Mouse (Mus musculus): ENCODE data around the gene Umod. TPM values are rescaled to one million over a fixed set of nuclear protein-coding genes. Genes with fewer than 3 reads are reported as not detected.

Umod gene
- polyA plus RNA-seq (2015; fragmentation: Nextera tagmentation; extraction: Ambion mirVana), result not detected in 2 replicates

GRCm38 (mm10) chr7:119479256-119479655 lies at the start of gene Umod:
Gene Umod (minus strand): TSS chr7:119479282.
- Histone ChIP-seq H3K27me3 (no peaks in the 10 kb centered on the region), H3K27ac (no peak within 1 kb of the TSS), H3K4me3 (no peak within 1 kb of the TSS), H3K4me1 (no peaks in the 10 kb centered on the region), H3K36me3 (no peaks in the 10 kb centered on the region), H3K9ac (no peak within 1 kb of the TSS), H3K9me3 (no peaks in the 10 kb centered on the region), H3K4me2 (no peak within 1 kb of the TSS)
- no peak for ATAC-seq (ENCODE audit: insufficient number of reproducible peaks, low FRiP score, low TSS enrichment, low read depth)

GRCm38 (mm10) chr7:119528617-119529016 lies 49.5 kb upstream of the Umod start:
- H3K4me1 ChIP-seq, result no peaks in the 10 kb centered on the region
- 61% methylated on average over 7 of the region's 7 CpGs for WGBS
- H3K36me3 ChIP-seq, result no peaks in the 10 kb centered on the region
- H3K27me3 ChIP-seq, result no peaks in the 10 kb centered on the region
- ATAC-seq (ENCODE audit: insufficient number of reproducible peaks, low FRiP score, low TSS enrichment, low read depth), result no peak
- H3K9ac ChIP-seq, result no peak overlapping the region
- no peak overlapping the region for H3K4me2 ChIP-seq
- no peak overlapping the region for H3K4me3 ChIP-seq
- H3K9me3 ChIP-seq, result no peaks in the 10 kb centered on the region
- H3K27ac ChIP-seq, result no peak overlapping the region

GRCm38 (mm10) chr7:119527548-119527947 lies 48.5 kb upstream of the Umod start:
- H3K9me3 ChIP-seq, result no peaks in the 10 kb centered on the region
- 36% methylated on average over 2 of the region's 2 CpGs for WGBS
- no peaks in the 10 kb centered on the region for H3K27me3 ChIP-seq
- no peaks in the 10 kb centered on the region for H3K36me3 ChIP-seq
- H3K27ac ChIP-seq, result no peak overlapping the region
- no peak overlapping the region for H3K4me3 ChIP-seq
- no peak overlapping the region for H3K9ac ChIP-seq
- no peak overlapping the region for H3K4me2 ChIP-seq
- ATAC-seq (ENCODE audit: insufficient number of reproducible peaks, low FRiP score, low TSS enrichment, low read depth), result no peak
- H3K4me1 ChIP-seq, result no peaks in the 10 kb centered on the region

- Histone ChIP-seq H3K9me3 (no peaks in the 10 kb centered on the region), H3K4me3 (no peak overlapping the region), H3K9ac (no peak overlapping the region), H3K27me3 (no peaks in the 10 kb centered on the region), H3K27ac (no peak overlapping the region), H3K36me3 (no peaks in the 10 kb centered on the region), H3K4me1 (no peaks in the 10 kb centered on the region), H3K4me2 (no peak overlapping the region)
- no peak for ATAC-seq (ENCODE audit: insufficient number of reproducible peaks, low FRiP score, low TSS enrichment, low read depth)
- WGBS, result 89% methylated on average over 1 of the region's 1 CpGs
These were observed 48.1 kb upstream of the Umod start for GRCm38 (mm10) chr7:119527135-119527534.

- H3K27me3 ChIP-seq, result no peaks in the 10 kb centered on the region
- H3K9ac ChIP-seq, result no peak overlapping the region
- no peaks in the 10 kb centered on the region for H3K36me3 ChIP-seq
- H3K4me3 ChIP-seq, result no peak overlapping the region
- H3K4me1 ChIP-seq, result no peaks in the 10 kb centered on the region
- ATAC-seq (ENCODE audit: insufficient number of reproducible peaks, low FRiP score, low TSS enrichment, low read depth), result no peak
- no peak overlapping the region for H3K27ac ChIP-seq
- H3K9me3 ChIP-seq, result no peaks in the 10 kb centered on the region
- H3K4me2 ChIP-seq, result no peak overlapping the region
- 75% methylated on average over 13 of the region's 13 CpGs for WGBS
These were observed 47.4 kb upstream of the Umod start for GRCm38 (mm10) chr7:119526486-119526885.

- no peak overlapping the region for H3K27ac ChIP-seq
- no peak for ATAC-seq (ENCODE audit: insufficient number of reproducible peaks, low FRiP score, low TSS enrichment, low read depth)
- 27% methylated on average over 2 of the region's 2 CpGs for WGBS
These were observed 46.8 kb upstream of the Umod start for GRCm38 (mm10) chr7:119525881-119526281.

GRCm38 (mm10) chr7:119523389-119523788 lies 44.3 kb upstream of the Umod start, which contains the start of gene Pdilt:
Gene Pdilt (minus strand): TSS chr7:119523489.
- ATAC-seq (ENCODE audit: insufficient number of reproducible peaks, low FRiP score, low TSS enrichment, low read depth), result no peak
- no peak within 1 kb of the TSS for H3K4me3 ChIP-seq
- H3K9ac ChIP-seq, result no peak within 1 kb of the TSS
- H3K27ac ChIP-seq, result no peak within 1 kb of the TSS
- H3K4me1 ChIP-seq, result no peaks in the 10 kb centered on the region
- H3K27me3 ChIP-seq, result no peaks in the 10 kb centered on the region
- H3K9me3 ChIP-seq, result no peaks in the 10 kb centered on the region
- WGBS, result 70% methylated on average over 4 of the region's 4 CpGs
- H3K4me2 ChIP-seq, result no peak within 1 kb of the TSS
- H3K36me3 ChIP-seq, result no peaks in the 10 kb centered on the region

More at GRCm38 (mm10) chr7:119525881-119526281, 46.8 kb upstream of the Umod start:
- no peaks in the 10 kb centered on the region for H3K4me1 ChIP-seq
- H3K9ac ChIP-seq, result no peak overlapping the region
- H3K36me3 ChIP-seq, result no peaks in the 10 kb centered on the region
- no peaks in the 10 kb centered on the region for H3K27me3 ChIP-seq
- H3K9me3 ChIP-seq, result no peaks in the 10 kb centered on the region
- no peak overlapping the region for H3K4me2 ChIP-seq
- H3K4me3 ChIP-seq, result no peak overlapping the region

- Histone ChIP-seq H3K4me2 (no peak overlapping the region), H3K27me3 (no peaks in the 10 kb centered on the region), H3K4me1 (no peaks in the 10 kb centered on the region), H3K9me3 (no peaks in the 10 kb centered on the region), H3K4me3 (no peak overlapping the region), H3K9ac (no peak overlapping the region), H3K27ac (no peak overlapping the region), H3K36me3 (no peaks in the 10 kb centered on the region)
- 69% methylated on average over 1 of the region's 1 CpGs for WGBS
- ATAC-seq (ENCODE audit: insufficient number of reproducible peaks, low FRiP score, low TSS enrichment, low read depth), result no peak
These were observed 43.3 kb upstream of the Umod start for GRCm38 (mm10) chr7:119522385-119522784.

- no peaks in the 10 kb centered on the region for H3K36me3 ChIP-seq
- no peak overlapping the region for H3K27ac ChIP-seq
- 81% methylated on average over 3 of the region's 3 CpGs for WGBS
- ATAC-seq (ENCODE audit: insufficient number of reproducible peaks, low FRiP score, low TSS enrichment, low read depth), result no peak
- H3K4me2 ChIP-seq, result no peak overlapping the region
- no peaks in the 10 kb centered on the region for H3K4me1 ChIP-seq
- H3K9me3 ChIP-seq, result no peaks in the 10 kb centered on the region
- no peak overlapping the region for H3K4me3 ChIP-seq
- no peak overlapping the region for H3K9ac ChIP-seq
- H3K27me3 ChIP-seq, result no peaks in the 10 kb centered on the region
These were observed 42.7 kb upstream of the Umod start for GRCm38 (mm10) chr7:119521816-119522215.

- no peak overlapping the region for H3K4me3 ChIP-seq
- no peak overlapping the region for H3K27ac ChIP-seq
- 0 out of 2 replicates have a peak, but pooled peaks cover 3% of the 10 kb centered on the region for H3K27me3 ChIP-seq
- WGBS, result 48% methylated on average over 5 of the region's 5 CpGs
- H3K4me1 ChIP-seq, result no peaks in the 10 kb centered on the region
- no peaks in the 10 kb centered on the region for H3K9me3 ChIP-seq
- no peaks in the 10 kb centered on the region for H3K36me3 ChIP-seq
- no peak overlapping the region for H3K4me2 ChIP-seq
- no peak overlapping the region for H3K9ac ChIP-seq
- ATAC-seq (ENCODE audit: insufficient number of reproducible peaks, low FRiP score, low TSS enrichment, low read depth), result no peak
These were observed 40.6 kb upstream of the Umod start for GRCm38 (mm10) chr7:119519654-119520053.

- WGBS, result 67% methylated on average over 5 of the region's 5 CpGs
- H3K4me2 ChIP-seq, result no peak within 1 kb of the TSS
- H3K4me1 ChIP-seq, result no peaks in the 10 kb centered on the region
- no peak for ATAC-seq (ENCODE audit: insufficient number of reproducible peaks, low FRiP score, low TSS enrichment, low read depth)
- H3K27me3 ChIP-seq, result 0 out of 2 replicates have a peak, but pooled peaks cover 3% of the 10 kb centered on the region
- H3K36me3 ChIP-seq, result no peaks in the 10 kb centered on the region
- no peak within 1 kb of the TSS for H3K27ac ChIP-seq
- no peaks in the 10 kb centered on the region for H3K9me3 ChIP-seq
- H3K4me3 ChIP-seq, result no peak within 1 kb of the TSS
- no peak within 1 kb of the TSS for H3K9ac ChIP-seq
These were observed 40.1 kb upstream of the Umod start, which contains the start of gene Acsm5 for GRCm38 (mm10) chr7:119519163-119519562. Gene Acsm5 (plus strand): TSS chr7:119519463.

- Histone ChIP-seq H3K4me3 (no peak overlapping the region), H3K9me3 (no peaks in the 10 kb centered on the region), H3K4me1 (no peaks in the 10 kb centered on the region), H3K27me3 (0 out of 2 replicates have a peak, but pooled peaks cover 3% of the 10 kb centered on the region), H3K36me3 (no peaks in the 10 kb centered on the region), H3K4me2 (no peak overlapping the region), H3K27ac (no peak overlapping the region), H3K9ac (no peak overlapping the region)
- 72% methylated on average over 7 of the region's 7 CpGs for WGBS
- ATAC-seq (ENCODE audit: insufficient number of reproducible peaks, low FRiP score, low TSS enrichment, low read depth), result no peak
These were observed 37.1 kb upstream of the Umod start for GRCm38 (mm10) chr7:119516272-119516558.
